Mouse (Mus musculus): ENCODE data around the gene Dag1.

DNA sequence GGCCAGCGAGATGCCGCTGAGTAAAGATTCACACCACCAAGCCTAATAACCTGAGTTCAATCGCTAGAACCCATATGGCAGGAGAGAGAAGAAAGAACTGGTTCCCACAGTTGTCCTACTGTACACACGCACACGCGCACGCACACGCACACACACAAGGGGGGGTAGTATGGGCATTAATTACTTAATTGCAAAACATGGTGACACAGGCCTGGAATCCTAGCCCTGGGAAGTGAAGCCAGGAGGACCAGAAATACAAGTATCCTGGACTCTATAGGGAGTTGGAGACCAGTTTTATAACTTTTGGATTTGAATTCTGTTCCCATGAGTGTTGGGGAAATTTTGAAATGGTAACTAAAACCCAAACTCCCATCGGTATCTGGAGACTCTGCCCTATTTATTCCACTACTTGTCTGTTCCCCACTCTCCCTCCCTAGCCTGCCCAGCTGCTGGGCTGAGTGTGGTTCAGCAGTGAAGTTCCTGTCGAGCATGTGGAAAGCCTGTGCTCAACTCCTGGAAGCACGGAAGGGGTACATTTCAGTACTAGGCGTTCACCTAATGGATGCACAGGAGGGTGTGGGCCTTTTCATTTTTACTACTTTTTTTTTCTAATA lies 43.9 kb downstream of the Dag1 start:
- TF ChIP-seq CTCF (IDR thresholded peaks at IDR 0.05; ENCODE audit: borderline replicate concordance, insufficient read depth, low read length): no peak
- TF ChIP-seq POLR2A (IDR thresholded peaks at IDR 0.05; ENCODE audit: low read depth, low read length): no peak
